Mouse (Mus musculus) CD4-positive helper T cell, adult 2 months (primary cell): ENCODE measurements at regions not wholly inside any gene's neighbourhood (a gene's known extent, or its start where the extent isn't known, plus 50 kb on each side); places are given as distances from the start of the nearest gene placed in this dataset.
"Not testable (repeated sequence)": the region's sequence is repeated elsewhere in the genome, so short reads cannot be mapped to it uniquely, and the experiment has no call there.

Experiments
- DNase-seq: peaks from one replicate; pipeline ENCODE4 v3.0.0-alpha.2; 2012; ENCODE audit warnings: low read depth, missing footprints, low spot score

DNA sequence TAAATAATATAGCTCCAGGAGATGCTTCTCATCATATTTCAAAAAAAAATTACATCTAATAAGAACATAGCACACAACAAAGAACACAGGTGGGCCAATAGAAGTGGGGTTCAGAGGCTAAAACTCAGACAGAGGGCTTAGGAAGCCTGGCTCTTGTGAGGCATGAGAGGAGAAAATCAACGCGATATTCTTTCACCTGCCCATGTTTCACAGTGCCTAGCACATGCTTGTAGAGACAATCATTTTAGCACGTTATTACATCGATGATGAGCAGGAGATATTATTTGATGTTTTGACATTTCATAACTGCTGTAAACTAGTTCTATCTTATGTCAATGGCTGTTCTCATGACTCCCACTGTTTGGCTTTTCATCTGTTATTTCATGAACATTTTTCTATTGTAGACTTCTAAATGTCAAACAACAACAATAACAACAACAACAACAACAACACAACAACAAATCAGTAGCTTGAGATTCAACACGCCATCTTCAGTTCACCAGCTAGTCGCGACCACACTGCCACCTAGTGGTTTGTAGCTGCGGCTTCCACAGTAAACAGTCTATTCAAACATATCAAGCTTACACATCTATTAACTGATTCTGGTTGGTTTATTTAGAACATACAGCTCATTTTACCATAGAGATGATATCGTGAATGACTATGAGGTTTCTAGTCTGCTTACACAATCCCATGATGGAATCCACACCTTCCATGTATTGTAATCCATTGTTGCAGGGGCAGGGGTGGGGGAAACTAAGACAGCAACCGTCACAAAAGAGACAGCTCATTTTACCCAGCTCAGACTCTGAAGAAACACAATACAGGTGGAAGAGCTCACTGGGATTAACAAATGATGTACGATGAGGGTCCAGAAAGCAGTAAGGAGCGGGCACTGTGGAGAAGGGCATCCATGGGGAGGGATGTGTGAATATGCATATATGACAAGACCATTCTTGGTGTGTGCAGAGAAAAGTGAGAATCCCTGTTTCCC lies 60.5 kb upstream of the Tmem200a start:
- DNase-seq, result peak; percentile 25

GRCm38 (mm10) chr10:26152586-26152985 lies 73.7 kb upstream of the Tmem200a start:
- no peak for DNase-seq

- DNase-seq, result no peak
Observed at GRCm38 (mm10) chr10:26158786-26159185, 70.7 kb upstream of the Samd3 start.

GRCm38 (mm10) chr10:26161139-26161538 lies 68.4 kb upstream of the Samd3 start:
- DNase-seq, result not testable (repeated sequence)

- DNase-seq, result no peak
Observed at GRCm38 (mm10) chr10:26164531-26164930, 65.0 kb upstream of the Samd3 start.

GRCm38 (mm10) chr10:26177591-26177990 lies 51.9 kb upstream of the Samd3 start:
- DNase-seq, result no peak

GRCm38 (mm10) chr10:26178356-26178755 lies 51.2 kb upstream of the Samd3 start:
- DNase-seq, result no peak
